Mouse (Mus musculus): Measurements from ENCODE around the gene Tnik. TPM values are rescaled to one million over a fixed set of nuclear protein-coding genes. Genes with fewer than 3 reads are reported as not detected.

Tnik gene
- polyA plus RNA-seq, 1 experiment from 2014 or later: 9.8 TPM

- no peak overlapping the region for H3K9ac ChIP-seq (ENCODE audit: low read length)
- H3K36me3 ChIP-seq (ENCODE audit: control insufficient read depth, insufficient read depth): no peaks in the 10 kb centered on the region
- no peak overlapping the region for H3K4me3 ChIP-seq (ENCODE audit: low read length)
- H3K4me2 ChIP-seq (ENCODE audit: low read depth, low read length): no peak overlapping the region
- H3K27me3 ChIP-seq (ENCODE audit: control insufficient read depth, insufficient read depth, low read length): no peaks in the 10 kb centered on the region
- no peak for ATAC-seq (replicated peaks; ENCODE audit: extremely low read depth, insufficient read depth, low FRiP score)
- 78% methylated on average over 4 of the region's 4 CpGs for WGBS
- no peaks in the 10 kb centered on the region for H3K4me1 ChIP-seq (ENCODE audit: control insufficient read depth, insufficient read depth, low read length)
- no peak overlapping the region for H3K27ac ChIP-seq (ENCODE audit: low read length)
- no peaks in the 10 kb centered on the region for H3K9me3 ChIP-seq (replicated peaks; ENCODE audit: control insufficient read depth, low read length)
Measured at GRCm38 (mm10) chr3:28274763-28275162, 11.7 kb downstream of the Tnik start.

GRCm38 (mm10) chr3:28289693-28290092, 26.7 kb downstream of the Tnik start:
- Histone ChIP-seq H3K27ac (ENCODE audit: low read length) (no peak overlapping the region), H3K4me3 (ENCODE audit: low read length) (no peak overlapping the region), H3K27me3 (ENCODE audit: control insufficient read depth, insufficient read depth, low read length) (no peaks in the 10 kb centered on the region), H3K9me3 (replicated peaks; ENCODE audit: control insufficient read depth, low read length) (no peaks in the 10 kb centered on the region), H3K9ac (ENCODE audit: low read length) (no peak overlapping the region), H3K36me3 (ENCODE audit: control insufficient read depth, insufficient read depth) (no peaks in the 10 kb centered on the region), H3K4me1 (ENCODE audit: control insufficient read depth, insufficient read depth, low read length) (no peaks in the 10 kb centered on the region; the same call in 1 of the 2 replicates), H3K4me2 (ENCODE audit: low read depth, low read length) (no peak overlapping the region)
- ATAC-seq (replicated peaks; ENCODE audit: extremely low read depth, insufficient read depth, low FRiP score): no peak
- WGBS: 100% methylated on average over 1 of the region's 1 CpGs

GRCm38 (mm10) chr3:28301378-28301777, 38.4 kb downstream of the Tnik start:
- Histone ChIP-seq H3K4me1 (ENCODE audit: control insufficient read depth, insufficient read depth, low read length) (peaks cover 10% of the 10 kb centered on the region), H3K4me3 (ENCODE audit: low read length) (no peak overlapping the region), H3K4me2 (ENCODE audit: low read depth, low read length) (0 out of 2 replicates have a peak overlapping the region, but pooled peaks have one; percentile 5), H3K36me3 (ENCODE audit: control insufficient read depth, insufficient read depth) (no peaks in the 10 kb centered on the region), H3K9me3 (replicated peaks; ENCODE audit: control insufficient read depth, low read length) (no peaks in the 10 kb centered on the region), H3K9ac (ENCODE audit: low read length) (no peak overlapping the region), H3K27me3 (ENCODE audit: control insufficient read depth, insufficient read depth, low read length) (no peaks in the 10 kb centered on the region), H3K27ac (ENCODE audit: low read length) (no peak overlapping the region)
- ATAC-seq (replicated peaks; ENCODE audit: extremely low read depth, insufficient read depth, low FRiP score): 0 out of 2 replicates have a peak, but pooled peaks have one; percentile 32
- 22% methylated on average over 4 of the region's 4 CpGs for WGBS

- no peak for ATAC-seq (replicated peaks; ENCODE audit: extremely low read depth, insufficient read depth, low FRiP score)
- Histone ChIP-seq H3K4me1 (ENCODE audit: control insufficient read depth, insufficient read depth, low read length) (peaks cover 21% of the 10 kb centered on the region), H3K27ac (ENCODE audit: low read length) (no peak overlapping the region), H3K9ac (ENCODE audit: low read length) (no peak overlapping the region), H3K4me3 (ENCODE audit: low read length) (no peak overlapping the region), H3K27me3 (ENCODE audit: control insufficient read depth, insufficient read depth, low read length) (no peaks in the 10 kb centered on the region), H3K36me3 (ENCODE audit: control insufficient read depth, insufficient read depth) (no peaks in the 10 kb centered on the region), H3K9me3 (replicated peaks; ENCODE audit: control insufficient read depth, low read length) (no peaks in the 10 kb centered on the region), H3K4me2 (ENCODE audit: low read depth, low read length) (no peak overlapping the region)
- WGBS: 81% methylated on average over 5 of the region's 5 CpGs
Measured at GRCm38 (mm10) chr3:28303915-28304314, 40.9 kb downstream of the Tnik start.

GRCm38 (mm10) chr3:28306852-28307251, 43.8 kb downstream of the Tnik start:
- peak overlapping the region; percentile 61 for H3K27ac ChIP-seq (ENCODE audit: low read length)
- no peaks in the 10 kb centered on the region for H3K9me3 ChIP-seq (replicated peaks; ENCODE audit: control insufficient read depth, low read length)
- no peaks in the 10 kb centered on the region for H3K27me3 ChIP-seq (ENCODE audit: control insufficient read depth, insufficient read depth, low read length)
- ATAC-seq (replicated peaks; ENCODE audit: extremely low read depth, insufficient read depth, low FRiP score): peak; percentile 79
- H3K4me1 ChIP-seq (ENCODE audit: control insufficient read depth, insufficient read depth, low read length): peaks cover 17% of the 10 kb centered on the region
- 0 out of 2 replicates have a peak overlapping the region, but pooled peaks have one; percentile 2 for H3K4me2 ChIP-seq (ENCODE audit: low read depth, low read length)
- WGBS: 46% methylated on average over 3 of the region's 3 CpGs
- no peak overlapping the region for H3K9ac ChIP-seq (ENCODE audit: low read length)
- H3K4me3 ChIP-seq (ENCODE audit: low read length): no peak overlapping the region
- no peaks in the 10 kb centered on the region for H3K36me3 ChIP-seq (ENCODE audit: control insufficient read depth, insufficient read depth)

GRCm38 (mm10) chr3:28314438-28314837, 51.4 kb downstream of the Tnik start:
- H3K27me3 ChIP-seq (ENCODE audit: control insufficient read depth, insufficient read depth, low read length): no peaks in the 10 kb centered on the region
- H3K9me3 ChIP-seq (replicated peaks; ENCODE audit: control insufficient read depth, low read length): peaks cover 1% of the 10 kb centered on the region
- H3K4me1 ChIP-seq (ENCODE audit: control insufficient read depth, insufficient read depth, low read length): peaks cover 8% of the 10 kb centered on the region; the same call in 1 of the 2 replicates
- H3K27ac ChIP-seq (ENCODE audit: low read length): no peak overlapping the region
- H3K4me3 ChIP-seq (ENCODE audit: low read length): no peak overlapping the region
- no peak for ATAC-seq (replicated peaks; ENCODE audit: extremely low read depth, insufficient read depth, low FRiP score)
- no peaks in the 10 kb centered on the region for H3K36me3 ChIP-seq (ENCODE audit: control insufficient read depth, insufficient read depth)
- no peak overlapping the region for H3K4me2 ChIP-seq (ENCODE audit: low read depth, low read length)
- no peak overlapping the region for H3K9ac ChIP-seq (ENCODE audit: low read length)
- 95% methylated on average over 2 of the region's 2 CpGs for WGBS

GRCm38 (mm10) chr3:28317339-28317738, 54.3 kb downstream of the Tnik start:
- Histone ChIP-seq H3K9me3 (replicated peaks; ENCODE audit: control insufficient read depth, low read length) (peaks cover 4% of the 10 kb centered on the region), H3K4me3 (ENCODE audit: low read length) (no peak overlapping the region), H3K36me3 (ENCODE audit: control insufficient read depth, insufficient read depth) (no peaks in the 10 kb centered on the region), H3K27me3 (ENCODE audit: control insufficient read depth, insufficient read depth, low read length) (no peaks in the 10 kb centered on the region), H3K9ac (ENCODE audit: low read length) (no peak overlapping the region), H3K4me2 (ENCODE audit: low read depth, low read length) (no peak overlapping the region), H3K27ac (ENCODE audit: low read length) (no peak overlapping the region), H3K4me1 (ENCODE audit: control insufficient read depth, insufficient read depth, low read length) (0 out of 2 replicates have a peak, but pooled peaks cover 2% of the 10 kb centered on the region)
- no peak for ATAC-seq (replicated peaks; ENCODE audit: extremely low read depth, insufficient read depth, low FRiP score)
- WGBS: 78% methylated on average over 1 of the region's 1 CpGs

GRCm38 (mm10) chr3:28321635-28322034, 58.6 kb downstream of the Tnik start:
- Histone ChIP-seq H3K9me3 (replicated peaks; ENCODE audit: control insufficient read depth, low read length) (peaks cover 4% of the 10 kb centered on the region), H3K4me3 (ENCODE audit: low read length) (no peak overlapping the region), H3K9ac (ENCODE audit: low read length) (no peak overlapping the region), H3K36me3 (ENCODE audit: control insufficient read depth, insufficient read depth) (no peaks in the 10 kb centered on the region), H3K27ac (ENCODE audit: low read length) (no peak overlapping the region), H3K4me1 (ENCODE audit: control insufficient read depth, insufficient read depth, low read length) (0 out of 2 replicates have a peak, but pooled peaks cover 2% of the 10 kb centered on the region), H3K27me3 (ENCODE audit: control insufficient read depth, insufficient read depth, low read length) (no peaks in the 10 kb centered on the region), H3K4me2 (ENCODE audit: low read depth, low read length) (no peak overlapping the region)
- ATAC-seq (replicated peaks; ENCODE audit: extremely low read depth, insufficient read depth, low FRiP score): no peak
- WGBS: 87% methylated on average over 8 of the region's 8 CpGs

GRCm38 (mm10) chr3:28325613-28326233, 62.7 kb downstream of the Tnik start:
- Histone ChIP-seq H3K4me1 (ENCODE audit: control insufficient read depth, insufficient read depth, low read length) (0 out of 2 replicates have a peak, but pooled peaks cover 2% of the 10 kb centered on the region), H3K4me3 (ENCODE audit: low read length) (no peak overlapping the region), H3K9me3 (replicated peaks; ENCODE audit: control insufficient read depth, low read length) (no peaks in the 10 kb centered on the region), H3K27me3 (ENCODE audit: control insufficient read depth, insufficient read depth, low read length) (no peaks in the 10 kb centered on the region), H3K36me3 (ENCODE audit: control insufficient read depth, insufficient read depth) (no peaks in the 10 kb centered on the region), H3K9ac (ENCODE audit: low read length) (no peak overlapping the region), H3K27ac (ENCODE audit: low read length) (no peak overlapping the region), H3K4me2 (ENCODE audit: low read depth, low read length) (no peak overlapping the region)
- ATAC-seq (replicated peaks; ENCODE audit: extremely low read depth, insufficient read depth, low FRiP score): no peak
- 85% methylated on average over 8 of the region's 8 CpGs for WGBS

All from heart, embryonic 16.5 days (tissue).